Mouse (Mus musculus) bone marrow macrophage, adult 2 months (primary cell): ENCODE results near the gene Mtss1l. TPM values are rescaled to one million over a fixed set of nuclear protein-coding genes. Genes with fewer than 3 reads are reported as not detected.

ENCODE experiments used
- H3K27ac ChIP-seq: 2 replicates; pipeline ENCODE4 v1.5.1; 2012; ENCODE audit warnings: low read depth, low read length; ENCODE audit not compliant: insufficient read depth
- H3K4me1 ChIP-seq: 2 replicates; pipeline ENCODE4 v1.6.1; 2012; ENCODE audit warnings: low read length; ENCODE audit not compliant: control insufficient read depth, insufficient read depth
- H3K4me3 ChIP-seq: 2 replicates; pipeline ENCODE4 v1.5.1; 2012; ENCODE audit warnings: mild to moderate bottlenecking, low read length, moderate library complexity; ENCODE audit not compliant: insufficient read depth
- CTCF ChIP-seq: IDR thresholded peaks from 2 replicates; pipeline ENCODE4 v1.5.1; 2012; ENCODE audit warnings: low read depth, mild to moderate bottlenecking, low read length, moderate library complexity
- POLR2A ChIP-seq: IDR thresholded peaks from 2 replicates; pipeline ENCODE4 v1.6.1; 2012; ENCODE audit warnings: mild to moderate bottlenecking, low read depth, low read length, borderline replicate concordance
- polyA plus RNA-seq: library from polyadenylated mRNA; stranded (reverse); fragments of >200 nt; gene quantifications from 2 replicates; pipeline ENCODE4 v1.2.4, GENCODE M21; 2012; ENCODE audit not compliant: missing spikeins, insufficient read depth, insufficient read length

Mtss1l gene
- polyA plus RNA-seq, 1 experiment: 0.50 TPM

DNA sequence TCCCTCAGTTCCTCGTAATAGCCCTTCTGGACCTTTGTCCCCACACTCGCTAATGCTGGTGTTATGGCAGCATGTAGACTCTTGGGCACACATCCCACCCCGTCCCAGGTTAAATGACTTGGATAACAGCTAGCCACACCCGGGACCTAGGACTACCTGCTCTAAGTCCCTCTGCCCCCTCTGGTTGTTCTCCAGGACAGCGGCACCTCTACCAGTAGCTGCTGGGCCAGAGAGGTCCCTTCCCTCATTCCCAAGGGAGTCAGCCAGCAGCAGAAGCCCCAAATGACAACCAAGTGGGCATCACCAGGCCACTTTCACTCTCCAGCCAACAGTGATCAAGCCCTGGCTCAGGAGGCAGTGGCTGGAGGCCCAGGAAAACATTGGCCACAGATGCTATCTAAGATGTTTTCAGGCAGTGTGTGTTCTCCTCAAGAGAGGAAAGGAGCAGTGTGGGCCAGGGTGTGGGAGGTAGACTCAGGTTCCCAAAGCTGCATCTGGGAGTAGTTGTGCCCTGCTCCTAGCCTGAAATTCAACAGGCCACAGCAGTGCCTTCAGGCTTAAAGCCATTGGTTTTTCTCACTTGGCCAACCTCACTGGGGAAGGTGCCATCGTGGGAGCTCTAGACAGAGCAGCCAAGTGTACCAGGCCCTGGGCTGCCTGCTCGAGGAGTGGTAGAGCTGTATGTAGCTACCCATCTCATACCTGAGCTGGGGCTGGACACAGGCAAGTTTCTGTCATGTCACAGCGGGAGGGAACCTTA lies 2.9 kb upstream of the Mtss1l start:
- no peak overlapping the region for H3K4me3 ChIP-seq
- no peak overlapping the region for H3K27ac ChIP-seq
- H3K4me1 ChIP-seq: no peaks in the 10 kb centered on the region
- TF ChIP-seq POLR2A: no peak
- TF ChIP-seq CTCF: no peak

- no peak overlapping the region for H3K27ac ChIP-seq
- TF ChIP-seq CTCF: no peak
- no peak for TF ChIP-seq POLR2A
- H3K4me1 ChIP-seq: no peaks in the 10 kb centered on the region
- no peak overlapping the region for H3K4me3 ChIP-seq
These were observed 2.2 kb upstream of the Mtss1l start for GRCm38 (mm10) chr8:110718969-110719670.

DNA sequence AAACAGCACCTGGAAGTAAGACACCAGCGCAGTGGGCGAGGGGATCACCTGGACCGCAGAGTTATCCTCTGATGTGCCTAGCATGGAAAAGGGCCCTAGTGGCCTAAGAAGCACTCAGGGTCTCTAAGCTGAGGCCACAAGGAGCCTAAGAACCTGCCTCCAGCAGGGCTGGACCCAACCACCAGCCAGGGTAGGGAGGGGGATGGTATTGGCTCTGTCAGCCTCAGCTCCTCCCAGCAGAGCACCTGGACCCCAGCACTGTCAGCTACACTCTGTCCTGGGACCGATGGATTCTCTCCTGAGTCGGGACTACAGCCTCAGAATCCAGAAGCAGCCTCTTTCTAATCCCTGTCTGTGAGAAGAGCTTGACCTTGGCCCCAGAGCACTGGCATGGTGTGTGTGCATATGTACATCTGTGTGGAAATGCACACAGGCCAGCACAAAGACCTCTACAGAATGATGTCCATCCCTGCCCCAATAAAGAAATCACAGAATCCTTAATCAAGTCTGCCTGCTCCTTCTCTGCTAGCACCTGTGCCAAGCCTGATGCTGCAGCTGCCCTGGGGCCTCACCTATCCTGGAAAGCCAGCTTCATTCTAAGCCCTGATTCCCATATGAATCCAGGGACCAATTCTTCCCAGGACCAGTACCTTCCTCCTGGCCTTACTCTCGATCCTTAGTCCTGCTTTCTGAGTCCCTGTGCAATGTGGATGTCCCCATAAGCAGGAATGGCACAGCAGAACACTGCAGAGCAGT lies 1.2 kb upstream of the Mtss1l start:
- Histone ChIP-seq H3K27ac (no peak overlapping the region), H3K4me1 (no peaks in the 10 kb centered on the region), H3K4me3 (no peak overlapping the region)
- TF ChIP-seq CTCF: no peak
- no peak for TF ChIP-seq POLR2A

DNA sequence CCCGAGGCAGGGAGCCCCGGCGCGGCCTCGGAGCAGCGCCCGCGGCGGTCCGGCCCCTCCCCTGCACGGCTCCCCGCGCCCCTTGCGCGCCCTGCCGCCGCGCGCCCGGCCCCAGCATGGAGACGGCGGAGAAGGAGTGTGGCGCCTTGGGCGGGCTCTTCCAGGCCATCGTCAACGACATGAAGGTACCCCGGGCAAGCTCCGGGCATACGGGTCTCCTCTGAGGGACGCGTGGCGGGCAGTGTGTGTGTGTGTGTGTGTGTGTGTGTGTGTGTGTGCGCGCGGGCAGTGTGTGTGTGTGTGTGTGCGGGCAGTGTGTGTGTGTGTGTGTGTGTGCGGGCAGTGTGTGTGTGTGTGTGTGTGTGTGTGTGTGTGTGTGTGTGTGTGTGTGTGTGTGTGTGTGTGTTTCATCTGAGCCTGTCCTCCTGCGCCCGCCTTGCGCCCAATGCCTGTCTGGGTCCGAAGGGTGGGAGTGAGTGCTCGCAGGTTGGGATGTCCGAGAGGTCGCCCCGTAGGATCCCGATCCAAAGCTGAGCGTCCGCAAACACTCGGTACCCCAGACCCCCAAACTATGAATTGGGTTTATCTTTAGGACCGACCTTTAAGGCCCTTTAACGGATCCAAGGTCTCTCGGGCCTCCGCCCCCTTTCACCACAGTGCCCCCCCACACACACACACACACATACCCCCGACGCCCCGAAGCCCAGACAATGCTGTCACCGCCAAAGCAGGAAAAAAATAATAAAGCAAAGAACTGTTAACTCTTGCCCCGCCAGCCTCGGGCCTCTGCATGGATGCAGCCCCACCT lies 534 bp downstream of the Mtss1l start:
- no peak for TF ChIP-seq POLR2A
- no peak for TF ChIP-seq CTCF
- Histone ChIP-seq H3K27ac (no peak overlapping the region), H3K4me3 (peak overlapping the region; percentile 63), H3K4me1 (no peaks in the 10 kb centered on the region)

GRCm38 (mm10) chr8:110722414-110723011 lies 1.2 kb downstream of the Mtss1l start:
- no peak for TF ChIP-seq CTCF
- Histone ChIP-seq H3K4me1 (no peaks in the 10 kb centered on the region), H3K4me3 (peak overlapping the region; percentile 63; the same call in 1 of the 2 replicates), H3K27ac (no peak overlapping the region)

- no peak overlapping the region for H3K4me3 ChIP-seq
- no peak for TF ChIP-seq CTCF
- TF ChIP-seq POLR2A: no peak
- H3K4me1 ChIP-seq: no peaks in the 10 kb centered on the region
- no peak overlapping the region for H3K27ac ChIP-seq
These were observed 3.2 kb downstream of the Mtss1l start for GRCm38 (mm10) chr8:110724493-110724892.

DNA sequence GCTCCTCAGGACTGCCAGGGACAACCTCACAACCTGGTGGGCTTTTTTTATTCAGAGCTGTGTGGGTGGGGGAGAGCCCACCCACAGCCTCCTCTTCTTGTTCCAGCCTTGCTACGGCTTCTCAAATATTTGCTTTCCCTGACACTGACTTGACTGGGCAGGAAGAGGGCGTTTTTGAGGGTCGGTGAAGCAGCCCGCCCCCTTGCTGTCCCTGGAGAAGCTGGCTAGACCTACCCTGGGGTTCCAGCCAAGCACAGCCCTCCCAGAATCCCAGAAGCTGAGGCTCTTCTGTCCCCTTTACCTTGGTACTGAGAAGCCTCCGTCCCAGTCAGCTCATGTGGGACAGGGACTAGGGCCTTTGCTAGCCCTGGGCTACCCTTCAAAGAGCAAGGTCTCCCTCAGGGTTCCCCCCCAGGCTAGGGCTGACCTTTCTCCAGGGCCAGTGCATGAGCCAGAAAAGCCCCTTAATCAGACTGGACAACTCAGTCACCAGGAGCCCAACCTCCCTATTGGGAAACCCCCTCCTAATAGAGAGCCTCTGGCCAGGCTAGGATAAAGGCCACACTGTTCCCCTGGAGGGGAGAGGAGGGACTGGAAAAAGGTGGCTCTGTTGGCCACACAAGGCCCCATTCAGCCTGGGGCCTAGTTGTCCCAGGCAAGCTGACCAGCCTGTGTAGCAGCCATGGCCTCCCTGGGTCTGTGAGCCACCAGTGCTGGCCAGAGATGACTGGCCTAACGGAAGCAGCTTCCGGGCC lies 4.0 kb downstream of the Mtss1l start:
- TF ChIP-seq CTCF: no peak
- no peak for TF ChIP-seq POLR2A
- Histone ChIP-seq H3K4me3 (no peak overlapping the region), H3K4me1 (no peaks in the 10 kb centered on the region), H3K27ac (no peak overlapping the region)

GRCm38 (mm10) chr8:110726893-110727292 lies 5.6 kb downstream of the Mtss1l start:
- no peak overlapping the region for H3K27ac ChIP-seq
- no peaks in the 10 kb centered on the region for H3K4me1 ChIP-seq
- no peak for TF ChIP-seq POLR2A
- TF ChIP-seq CTCF: peak; percentile 38

DNA sequence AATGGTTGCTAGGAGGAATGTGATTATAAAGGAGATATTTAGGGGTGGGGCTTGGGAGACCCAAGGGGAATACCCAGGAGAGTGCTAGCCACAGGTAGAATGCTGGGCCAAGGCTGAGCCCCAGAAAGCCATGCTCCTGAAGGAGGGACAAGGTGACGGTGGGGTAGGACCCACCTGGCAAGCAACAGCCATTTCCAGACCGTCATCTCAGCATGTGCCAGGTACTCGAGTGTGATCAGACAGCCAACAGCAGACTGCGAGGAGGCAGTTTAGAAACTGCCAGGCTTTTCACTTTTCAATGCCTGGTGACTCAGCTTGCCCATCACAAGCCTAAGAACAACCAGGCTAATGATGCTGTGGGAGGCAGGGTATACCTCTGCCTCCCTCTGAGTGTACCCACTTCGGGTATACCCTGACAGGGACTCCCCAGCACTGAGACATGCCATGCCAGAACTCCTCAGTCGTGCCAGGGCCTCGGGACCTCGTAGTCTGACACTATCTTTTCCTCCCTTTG lies 10.1 kb downstream of the Mtss1l start:
- no peaks in the 10 kb centered on the region for H3K4me1 ChIP-seq
- no peak overlapping the region for H3K27ac ChIP-seq
- TF ChIP-seq CTCF (no peak), POLR2A (no peak)
- no peak overlapping the region for H3K4me3 ChIP-seq

More at GRCm38 (mm10) chr8:110726893-110727292, 5.6 kb downstream of the Mtss1l start:
- no peak overlapping the region for H3K4me3 ChIP-seq
